Mouse (Mus musculus) adrenal gland (tissue): ENCODE measurements around the gene Rad51d.

ENCODE experiments used
- intact Hi-C: fragments of 180-260 bp; cut with DNase I; formaldehyde crosslinking; loops from one replicate; pipeline ENCODE4 v1.15.1; 2025

The Rad51d gene

DNA sequence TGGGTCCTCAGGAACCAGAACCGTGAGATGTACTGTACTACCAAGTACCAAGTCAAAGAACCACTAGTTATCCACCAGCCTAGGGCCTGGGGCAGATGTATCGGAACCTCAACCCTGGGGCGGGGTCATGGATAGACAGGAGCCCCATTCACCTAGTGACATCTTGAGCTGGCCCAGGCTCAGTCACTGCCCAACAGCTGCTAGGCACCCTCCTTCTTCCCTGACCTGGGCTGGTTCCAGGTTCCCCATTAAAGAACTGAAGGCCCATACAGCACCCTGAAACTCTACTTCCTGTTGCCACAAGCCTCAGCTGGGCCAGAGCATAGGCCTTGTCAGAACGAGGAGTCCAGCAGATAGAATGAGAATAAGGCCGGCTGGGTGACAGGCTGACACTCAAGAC lies 9.3 kb upstream of the Rad51d start:
- intact Hi-C loops, result no loop called here

DNA sequence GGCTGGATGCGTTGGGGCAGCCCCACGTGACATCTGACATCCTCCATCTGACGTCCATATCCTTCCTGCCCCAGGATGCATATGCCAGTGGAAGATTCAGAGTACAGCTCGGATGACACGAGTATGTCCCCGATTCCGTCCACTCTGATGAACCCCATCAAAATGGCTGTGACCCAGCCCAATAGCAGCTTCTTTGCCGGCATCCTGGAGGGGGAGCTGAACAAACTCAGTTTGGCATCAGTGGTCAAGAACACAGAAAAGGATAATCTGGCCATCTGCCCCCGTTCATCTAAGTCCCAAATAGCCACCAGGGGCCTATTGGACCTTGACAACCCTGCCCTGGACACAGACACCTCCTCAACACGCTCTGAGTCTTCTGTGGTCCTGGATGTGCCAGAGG lies 7.1 kb upstream of the Rad51d start:
- intact Hi-C loops, result no loop called here

DNA sequence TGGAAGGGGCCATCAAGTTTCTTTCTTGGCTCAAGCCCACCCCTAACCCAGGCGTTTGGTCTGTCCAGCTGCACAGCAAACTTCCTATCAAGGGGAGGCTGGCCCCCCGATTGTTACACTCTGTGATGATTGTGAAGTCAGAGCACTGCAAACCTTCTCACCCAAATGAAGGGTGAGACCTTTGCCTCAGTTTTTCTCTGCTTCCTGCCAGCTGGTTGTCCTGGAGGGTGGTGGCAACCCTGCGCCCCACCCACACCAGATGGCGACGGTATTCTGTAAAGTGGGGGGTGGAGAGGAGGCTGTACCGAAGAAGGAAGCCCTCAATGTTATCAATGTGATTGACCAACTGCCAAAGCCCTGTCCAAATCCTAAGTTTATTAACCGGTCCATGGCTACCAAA lies 1.5 kb upstream of the Rad51d start, which contains the start of gene Fndc8:
Fndc8 (plus strand) TSS at position 189 of the 400 bp plus-strand sequence.
- intact Hi-C loops, result loop anchor here (2.0 to 5.0 kb wide), 4 partner anchors 145 to 657 kb away; no protein-coding TSS in a partner anchor

DNA sequence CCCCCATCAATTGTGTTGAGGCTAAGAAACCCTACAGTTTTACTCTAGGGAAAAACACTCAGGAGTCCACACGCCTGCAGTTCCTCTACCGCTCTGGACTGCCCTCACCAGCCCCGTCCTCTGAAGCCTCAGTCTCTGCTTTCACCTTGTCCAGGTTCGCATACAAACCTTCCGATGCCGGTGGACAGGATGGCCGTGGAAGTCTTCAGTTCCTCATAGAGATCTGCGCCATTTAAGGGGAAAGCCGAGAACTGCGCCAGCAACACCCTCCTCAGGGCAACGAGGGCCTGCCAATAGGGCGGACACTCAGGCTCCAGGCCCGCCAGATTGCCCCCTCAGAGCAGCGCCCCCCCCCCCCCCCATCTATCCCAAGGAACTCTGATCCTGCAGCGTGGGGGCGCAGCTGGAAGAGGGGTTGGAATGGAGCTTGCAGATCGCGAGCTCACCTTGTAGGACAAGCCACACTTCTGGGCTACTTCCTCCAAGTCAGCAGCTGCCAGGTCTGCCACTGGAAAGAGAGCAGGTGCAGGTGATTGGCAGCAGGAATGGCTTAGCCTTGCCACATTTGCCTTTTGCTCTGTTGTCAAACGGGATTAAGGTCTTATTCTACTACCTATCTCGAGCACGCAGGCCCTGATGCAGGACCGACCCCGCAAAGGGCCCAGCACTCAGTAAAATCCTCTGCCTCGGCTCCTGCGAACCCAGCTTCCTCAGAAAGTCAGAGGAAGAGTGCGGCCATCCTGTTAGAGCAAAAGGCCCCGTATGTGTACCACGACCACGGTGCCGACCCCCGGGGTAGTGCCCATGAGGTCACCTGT lies 681 bp downstream of the Rad51d start:
- intact Hi-C loops, result loop anchor here (2.0 to 5.0 kb wide), 4 partner anchors 142 to 655 kb away; no protein-coding TSS in a partner anchor

DNA sequence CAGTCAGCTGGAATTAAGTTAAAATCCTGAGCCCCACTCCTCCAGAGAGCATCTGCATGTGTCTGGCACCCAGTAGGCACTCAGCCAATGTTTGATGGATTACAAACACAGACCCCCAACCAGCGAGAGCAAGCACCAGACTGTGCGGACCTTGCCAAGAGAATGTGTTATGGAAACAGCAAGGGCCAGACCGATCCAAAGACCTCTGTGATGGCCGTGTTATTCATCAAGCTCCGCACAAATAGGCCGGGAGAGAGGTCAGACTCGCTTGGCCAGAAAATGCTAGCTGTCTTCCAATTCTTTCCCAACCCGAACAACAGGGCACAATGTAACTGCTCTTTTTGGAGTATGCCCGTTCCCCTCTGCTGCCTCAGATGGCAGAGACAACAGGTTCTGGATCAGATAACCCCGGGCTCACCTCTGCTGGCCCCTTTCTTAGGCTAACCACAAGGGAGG lies 1.9 kb downstream of the Rad51d start:
- intact Hi-C loops, result no loop called here

DNA sequence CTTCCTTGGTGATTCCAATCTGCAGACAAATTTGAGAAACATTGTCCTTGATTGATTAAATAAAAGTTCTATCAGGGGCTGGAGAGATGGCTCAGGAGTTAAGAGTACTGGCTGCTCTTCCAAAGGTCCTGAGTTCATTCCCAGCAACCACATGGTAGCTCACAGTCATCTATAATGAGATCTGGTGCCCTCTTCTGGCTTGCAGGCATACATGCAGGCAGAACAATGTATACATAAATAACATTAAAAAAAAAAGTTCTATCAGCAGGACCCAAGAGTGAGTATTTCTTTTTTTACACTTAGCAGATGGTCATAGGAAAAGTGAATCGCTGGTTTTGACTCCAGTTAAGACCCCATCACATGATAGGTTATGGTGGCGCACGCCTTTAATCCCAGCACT lies 3.9 kb downstream of the Rad51d start:
- intact Hi-C loops, result no loop called here

DNA sequence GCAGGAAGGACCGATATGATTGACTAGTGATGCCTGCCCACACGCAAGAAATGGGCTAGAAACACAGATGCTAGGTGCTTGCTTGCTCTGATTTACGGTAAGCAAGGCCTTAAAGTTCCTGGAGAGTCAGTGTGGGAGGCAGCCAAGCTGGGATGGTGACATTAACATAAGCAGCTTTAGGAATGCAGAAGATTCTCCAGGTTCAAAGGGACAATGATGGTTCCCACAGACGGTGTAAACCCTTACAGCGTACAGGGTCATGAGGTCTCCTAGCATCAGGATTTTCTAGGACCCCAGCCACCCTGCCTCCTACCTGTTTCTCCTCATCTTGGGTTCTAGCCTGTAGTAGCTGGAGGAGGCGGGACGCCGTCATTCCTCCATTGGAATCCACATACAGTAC lies 7.2 kb downstream of the Rad51d start:
- intact Hi-C loops, result no loop called here

DNA sequence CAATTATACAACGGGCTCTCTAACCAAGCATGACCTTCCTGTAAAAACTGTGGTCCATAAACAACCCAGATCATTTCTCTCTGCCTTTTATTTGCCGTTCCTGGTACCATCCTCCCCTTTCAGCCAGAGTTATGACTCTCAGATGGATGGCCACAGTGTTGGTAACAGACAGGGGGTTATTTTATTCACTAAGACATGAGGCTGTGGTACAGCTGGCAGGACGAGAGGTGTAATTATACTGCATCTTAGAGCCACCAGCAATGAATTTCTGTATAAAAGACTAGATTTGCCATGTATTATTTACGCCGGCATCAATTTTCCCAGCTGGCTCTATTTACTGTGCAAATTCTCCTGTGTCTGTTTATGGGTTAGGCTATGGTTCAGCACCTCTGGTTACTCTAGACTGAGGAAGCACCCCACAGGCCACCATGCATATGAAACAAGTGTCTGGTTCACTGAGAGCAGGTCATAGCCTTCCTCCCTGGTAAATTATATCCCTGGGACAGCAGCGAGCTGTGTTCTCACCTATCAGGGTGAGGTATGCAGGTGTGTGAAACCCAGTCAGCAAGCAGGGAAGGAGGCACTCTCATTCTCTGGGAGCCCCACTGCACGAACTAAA lies 12.6 kb downstream of the Rad51d start:
- intact Hi-C loops, result no loop called here

DNA sequence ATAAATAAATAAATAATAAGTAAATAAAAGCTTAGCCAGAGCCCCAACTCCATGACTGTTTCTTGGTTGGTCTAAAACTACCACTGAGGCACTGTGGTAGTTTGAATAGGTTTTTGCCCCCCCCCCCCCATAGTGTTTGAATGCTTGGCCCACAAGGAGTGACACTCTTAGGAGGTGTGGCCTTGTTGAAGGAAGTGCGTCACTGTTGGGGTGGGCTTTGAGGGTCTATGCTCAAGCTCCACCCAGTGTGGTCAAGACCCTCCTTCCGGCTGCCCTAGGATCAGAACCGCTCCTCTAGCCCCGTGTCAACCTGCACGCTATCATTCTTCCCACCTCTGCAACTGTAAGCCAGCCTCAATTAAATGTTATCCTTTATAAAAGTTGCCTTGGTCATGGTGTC lies 14.8 kb downstream of the Rad51d start:
- intact Hi-C loops, result no loop called here

DNA sequence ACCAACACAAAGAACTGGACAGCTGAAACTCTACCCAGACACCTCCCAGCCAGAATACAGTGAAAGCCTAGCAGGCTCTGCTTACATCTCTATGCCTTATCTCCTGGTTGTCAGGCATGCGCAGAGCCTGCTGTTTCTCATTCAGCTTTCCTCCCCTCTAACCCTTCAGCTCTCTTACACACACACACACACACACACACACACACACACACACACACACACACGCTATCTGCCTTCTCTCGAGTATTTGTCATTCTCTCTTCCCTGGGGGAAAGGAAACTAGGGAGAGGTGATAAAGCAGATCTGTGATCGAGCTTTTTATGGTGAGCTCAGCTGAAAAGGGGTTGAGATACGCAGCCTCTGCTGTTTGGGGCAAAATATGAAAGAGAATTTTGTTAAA lies 15.5 kb downstream of the Rad51d start:
- intact Hi-C loops, result loop anchor here (5.0 kb wide), 1 partner anchor 128 kb away; no protein-coding TSS in a partner anchor

DNA sequence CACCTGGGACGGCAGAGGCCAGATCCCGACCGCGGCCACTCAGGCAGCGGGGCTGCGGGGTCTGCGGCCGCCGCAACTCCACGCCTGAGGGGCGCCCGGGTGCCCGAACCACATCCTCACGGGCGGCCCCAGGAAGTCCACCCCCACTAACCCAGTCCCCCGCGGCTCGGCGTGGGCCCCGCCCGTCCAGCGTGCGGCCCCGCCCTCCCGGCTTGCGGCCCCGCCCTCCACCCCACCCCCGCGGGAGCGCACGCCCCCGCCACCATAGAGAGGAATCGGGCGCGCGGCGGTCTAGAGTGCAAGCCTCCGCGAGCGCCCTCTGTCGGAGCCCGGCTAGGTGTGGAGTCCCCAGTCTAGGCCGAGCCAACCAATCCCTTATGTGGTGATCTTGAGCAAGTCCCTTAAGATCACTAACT lies 19.4 kb downstream of the Rad51d start, which contains the start of gene Rffl:
Rffl (minus strand) TSS at position 180 of the 416 bp plus-strand sequence.
- intact Hi-C loops, result loop anchor here (5.0 kb wide), 1 partner anchor 124 kb away; no protein-coding TSS in a partner anchor

DNA sequence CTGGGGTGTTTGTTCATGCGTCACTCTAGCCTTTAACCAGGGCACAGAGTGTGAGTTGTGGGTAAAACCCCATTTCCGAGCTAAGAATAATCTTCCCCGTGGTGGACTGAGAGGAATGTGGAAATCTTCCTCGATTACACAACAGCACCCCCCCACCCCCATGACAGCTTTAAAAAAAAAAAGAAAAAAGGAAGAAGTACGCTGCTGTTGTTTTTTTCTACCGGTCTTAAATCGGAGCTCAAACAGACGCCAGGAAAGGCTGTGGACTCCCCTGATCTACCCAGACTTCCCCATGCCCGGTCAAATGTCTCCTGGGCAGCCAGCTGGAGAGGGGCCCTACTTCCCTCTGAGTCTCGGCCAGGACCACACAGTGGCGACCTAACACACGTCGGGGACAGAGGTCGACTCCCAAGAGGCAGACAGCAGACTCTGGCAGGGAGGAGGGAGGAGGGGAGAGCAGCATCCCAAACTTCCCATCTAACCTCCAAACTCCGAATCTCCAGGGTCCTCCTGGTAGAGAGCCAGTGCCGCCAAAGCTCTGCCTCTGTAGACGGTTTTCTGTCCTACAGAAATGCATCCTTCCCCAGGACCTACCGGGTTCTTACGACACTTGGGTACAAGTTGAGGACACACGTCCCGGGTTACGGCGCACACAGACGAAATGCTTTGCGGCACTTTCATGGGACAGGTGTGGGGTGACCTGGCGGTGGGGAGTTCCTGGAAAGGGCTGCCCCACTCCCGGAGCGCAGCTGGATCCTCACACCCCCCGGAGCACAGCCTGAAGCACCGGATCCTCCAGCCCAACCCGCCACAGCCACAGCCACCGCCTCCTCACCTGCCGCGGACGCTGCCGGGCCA lies 20.0 kb downstream of the Rad51d start:
- intact Hi-C loops, result loop anchor here (5.0 kb wide), 1 partner anchor 123 kb away; no protein-coding TSS in a partner anchor

DNA sequence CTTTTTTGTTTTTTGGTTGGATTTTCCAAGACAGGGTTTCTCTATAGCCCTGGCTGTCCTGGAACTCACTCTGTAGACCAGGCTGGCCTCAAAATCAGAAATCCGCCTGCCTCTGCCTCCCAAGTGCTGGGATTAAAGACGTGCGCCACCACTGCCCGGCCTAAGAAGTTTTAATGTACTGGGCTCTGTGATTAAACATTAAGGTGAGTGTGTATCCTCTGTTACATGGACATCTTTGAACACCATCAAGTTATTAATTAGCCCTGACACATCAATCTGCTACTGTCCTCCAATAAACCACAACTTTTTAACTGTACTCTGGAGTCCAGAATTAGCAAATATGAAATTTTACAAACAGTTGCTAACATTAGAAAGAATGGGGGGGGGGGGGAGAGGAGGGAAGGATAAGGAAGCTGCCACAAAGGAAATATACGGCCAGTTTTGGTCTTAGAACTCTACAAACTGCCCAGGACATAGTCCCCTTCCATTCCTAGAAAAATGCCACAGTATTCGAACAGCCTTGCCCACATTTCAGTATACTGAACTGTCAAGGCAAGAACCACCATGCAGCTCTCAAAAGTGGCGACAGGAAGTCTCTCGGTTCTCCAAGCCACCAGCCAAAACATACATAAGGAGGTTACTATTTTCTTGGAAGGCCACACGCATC lies 20.8 kb downstream of the Rad51d start:
- intact Hi-C loops, result loop anchor here (5.0 kb wide), 1 partner anchor 122 kb away; no protein-coding TSS in a partner anchor

DNA sequence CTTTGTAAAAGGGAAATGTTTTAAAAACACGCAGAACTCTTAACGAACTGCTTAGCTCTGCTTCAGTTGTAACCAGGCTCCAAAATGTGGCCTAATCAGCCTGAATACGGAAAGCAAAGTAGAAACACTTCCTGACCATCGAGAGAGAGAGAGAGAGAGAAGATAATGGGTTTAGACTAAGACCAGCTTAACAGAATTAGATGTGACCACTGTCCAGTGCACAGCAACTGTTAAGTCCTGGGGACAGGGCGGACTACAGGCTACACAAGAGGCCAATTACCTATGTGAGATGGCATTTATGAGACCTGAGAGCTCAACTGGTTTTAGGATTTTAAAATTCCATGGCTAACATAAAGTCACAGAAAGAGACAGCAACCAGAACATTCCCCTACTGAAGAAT lies 22.5 kb downstream of the Rad51d start:
- intact Hi-C loops, result no loop called here

DNA sequence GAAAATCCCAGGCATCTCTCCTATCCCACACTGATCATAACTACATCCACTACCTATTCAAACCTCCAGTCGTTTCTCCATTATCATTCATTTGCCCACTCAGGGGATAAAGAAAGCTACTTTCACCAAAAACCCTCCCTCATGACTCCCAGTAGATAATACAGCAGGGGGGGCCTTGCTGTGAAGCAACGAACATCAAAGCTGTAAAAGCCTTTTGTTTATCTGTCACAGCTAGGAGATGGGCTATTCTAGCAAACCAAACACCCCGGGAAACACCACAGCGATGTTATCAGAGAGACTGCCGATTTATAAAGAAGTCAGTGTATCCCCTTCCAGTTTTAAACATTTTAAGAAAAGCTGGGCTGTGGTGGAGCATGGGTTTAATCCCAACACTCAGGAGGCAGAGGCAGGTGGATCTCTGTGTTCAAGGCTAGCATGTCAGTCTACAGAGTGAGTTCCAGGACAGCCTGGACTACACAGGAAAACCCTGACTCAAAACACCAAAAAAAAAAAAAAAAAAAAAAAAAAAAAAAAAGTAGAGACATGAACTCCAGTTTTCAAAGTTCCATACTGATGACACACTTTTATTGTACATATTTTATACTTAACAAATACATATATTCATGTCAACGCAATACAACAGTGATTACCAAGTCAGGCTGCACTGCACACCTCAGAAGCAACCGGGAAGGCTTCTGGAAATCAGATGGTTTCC lies 23.4 kb downstream of the Rad51d start:
- intact Hi-C loops, result no loop called here

DNA sequence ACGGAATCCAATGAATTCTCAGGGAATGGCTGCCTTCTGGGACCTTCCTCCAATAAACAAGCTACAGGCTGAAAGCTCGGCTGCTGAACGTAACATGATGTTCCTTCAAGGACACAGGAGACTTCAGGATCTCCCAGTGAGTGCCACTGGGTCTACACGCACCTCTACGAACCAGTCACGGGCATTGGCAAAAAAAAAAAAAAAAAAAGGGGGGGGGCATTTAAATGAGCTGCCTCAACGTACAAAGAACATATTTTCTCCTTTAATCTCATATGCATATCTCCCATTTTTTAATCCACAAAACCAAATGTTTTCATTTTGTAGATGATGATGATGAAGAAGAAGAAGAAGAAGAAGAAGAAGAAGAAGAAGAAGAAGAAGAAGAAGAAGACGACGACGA lies 24.5 kb downstream of the Rad51d start:
- intact Hi-C loops, result no loop called here

DNA sequence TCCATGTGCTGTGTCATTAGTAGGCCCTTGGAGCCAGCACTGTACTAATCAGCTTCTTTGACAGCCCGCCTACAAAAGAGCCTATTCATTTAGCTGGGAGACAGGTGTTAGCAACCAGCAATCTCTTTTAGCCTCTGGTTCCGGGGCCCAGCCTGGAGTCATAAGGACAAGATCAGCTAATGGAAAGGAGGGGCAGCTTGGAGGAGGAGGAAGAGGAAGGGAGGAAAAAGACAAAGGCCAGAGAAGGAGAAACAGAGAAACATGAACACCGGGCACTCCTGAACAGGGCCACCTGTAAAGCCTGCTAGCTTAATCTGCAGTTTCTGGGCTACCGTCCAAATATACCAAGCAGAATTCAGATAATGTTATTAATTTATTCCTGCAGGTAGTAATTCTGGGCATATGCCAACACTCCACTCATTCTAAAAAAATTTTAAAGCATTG lies 26.9 kb downstream of the Rad51d start:
- intact Hi-C loops, result no loop called here

DNA sequence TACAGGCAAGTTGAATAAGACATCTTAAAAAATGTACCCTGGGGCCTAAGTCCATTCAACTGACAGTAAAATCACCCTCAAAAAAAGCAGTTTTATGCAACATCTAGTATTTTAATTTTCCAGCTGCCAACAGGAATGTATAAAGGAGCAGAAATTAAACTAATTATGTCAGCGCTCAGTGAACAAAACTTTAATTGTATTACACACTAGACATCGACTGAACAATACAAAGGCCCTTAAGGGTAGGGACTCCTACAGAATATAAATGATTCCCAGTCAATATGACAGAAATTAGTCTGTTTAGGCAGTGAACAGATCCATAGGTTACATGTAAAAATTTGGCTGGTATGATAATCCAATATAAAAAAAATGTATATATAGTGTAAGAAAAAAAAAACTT lies 27.4 kb downstream of the Rad51d start:
- intact Hi-C loops, result no loop called here

DNA sequence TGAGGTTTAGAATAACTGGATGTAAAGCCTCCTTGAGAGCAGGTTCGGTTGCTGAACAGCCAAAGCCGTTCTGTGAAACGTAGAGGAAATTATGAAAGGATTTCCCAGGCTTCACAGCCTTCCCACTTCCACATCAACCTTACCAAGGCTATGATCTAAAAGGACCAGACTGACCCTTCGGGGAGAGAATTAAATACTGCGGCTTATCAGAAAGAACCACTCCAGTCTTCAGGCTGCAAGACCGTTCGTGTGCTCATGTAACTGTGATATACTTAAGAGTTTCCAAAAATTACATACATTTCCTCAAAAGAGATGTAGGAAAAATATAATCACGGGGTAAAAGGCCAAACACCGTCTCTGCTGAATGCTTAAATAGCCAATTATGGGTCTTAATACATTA lies 27.8 kb downstream of the Rad51d start:
- intact Hi-C loops, result no loop called here

DNA sequence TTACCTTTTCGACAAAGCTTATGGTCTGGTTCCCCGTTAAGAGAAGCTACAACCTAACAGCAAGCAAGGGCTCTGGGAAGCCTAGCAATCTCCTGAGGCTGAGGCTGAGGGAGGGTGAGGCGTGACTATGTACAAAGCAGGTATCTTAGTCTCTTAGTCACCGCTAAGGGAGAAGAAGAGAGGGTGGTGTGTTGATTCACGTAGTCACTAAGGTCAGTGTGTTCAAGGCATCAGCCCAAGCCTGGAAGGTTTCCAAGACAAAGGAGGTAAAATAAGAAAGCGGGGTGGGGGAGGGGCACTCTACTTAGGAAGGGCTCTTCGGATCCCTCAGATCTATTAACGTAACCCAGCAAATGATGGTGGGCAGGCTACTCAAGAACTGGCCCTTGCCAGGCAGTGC lies 28.9 kb downstream of the Rad51d start:
- intact Hi-C loops, result no loop called here
